Mouse (Mus musculus) Patski (cell line): ENCODE measurements around the gene Tmem44. TPM values are rescaled to one million over a fixed set of nuclear protein-coding genes. Genes with fewer than 3 reads are reported as not detected.

Source experiments
- ATAC-seq: fragments of 100-300 bp; one replicate; pipeline ENCODE4 v1.8.0; 2021
- CTCF ChIA-PET: fragments of 350-600 bp; sonication (Branson Sonifier 250); formaldehyde crosslinking; loops from one replicate; lab custom pipeline; 2022; ENCODE audit warnings: inconsistent platforms; lab: Charles Lee
- POLR2A ChIA-PET: fragments of 350-600 bp; sonication (Branson Sonifier 250); formaldehyde crosslinking; loops from one replicate; lab custom pipeline; 2022; ENCODE audit warnings: antibody characterized with exemption, inconsistent platforms; lab: Charles Lee
- DNase-seq: peaks from one replicate; pipeline ENCODE4 v3.0.0-alpha.2; 2011; ENCODE audit warnings: low read depth, low spot score
- H3K27me3 ChIP-seq: fragments of 371-371 bp; one replicate; pipeline ENCODE4 v1.5.1; 2021
- CTCF ChIP-seq: fragments of 100-300 bp; IDR thresholded peaks from one replicate; pipeline ENCODE4 v1.5.1; 2021
- in situ Hi-C: fragments of 300-500 bp; cut with MboI; formaldehyde crosslinking; loops from 3 replicates; pipeline ENCODE4 v1.11.1; 2018; ENCODE audit warnings: low pct_unique_long_range_greater_than_20kb, mixed read lengths
- polyA plus RNA-seq: library from polyadenylated mRNA; unstranded; gene quantifications from one replicate; pipeline ENCODE4 v1.2.3, GENCODE M21; 2021

Tmem44 gene
- polyA plus RNA-seq, 1 experiment from 2014 or later, result 8.0 TPM

GRCm38 (mm10) chr16:30501621-30502020 is 49.0 kb downstream of the Tmem44 start:
- ATAC-seq (no peak), DNase-seq (no peak)
- ChIA-PET CTCF (no interaction called here), POLR2A (no interaction called here)
- in situ Hi-C loops, result no loop called here
- no peak for TF ChIP-seq CTCF
- H3K27me3 ChIP-seq, result no peaks in the 10 kb centered on the region

GRCm38 (mm10) chr16:30500223-30500622 is 50.4 kb downstream of the Tmem44 start:
- TF ChIP-seq CTCF, result no peak
- in situ Hi-C loops, result no loop called here
- ChIA-PET POLR2A (no interaction called here), CTCF (interaction anchor here (0.6 kb wide), 1 partner anchor 21 kb away, joined by 3 read pairs; no protein-coding TSS in a partner anchor)
- H3K27me3 ChIP-seq, result no peaks in the 10 kb centered on the region
- ATAC-seq (no peak), DNase-seq (no peak)

GRCm38 (mm10) chr16:30499126-30499857 is 51.4 kb downstream of the Tmem44 start:
- CTCF ChIA-PET, result no interaction called here
- in situ Hi-C loops, result no loop called here
- no peak for DNase-seq
- no peak for TF ChIP-seq CTCF
- POLR2A ChIA-PET, result no interaction called here
- ATAC-seq, result no peak
- H3K27me3 ChIP-seq, result no peaks in the 10 kb centered on the region

- in situ Hi-C loops, result no loop called here
- DNase-seq (no peak), ATAC-seq (no peak)
- ChIA-PET CTCF (no interaction called here), POLR2A (no interaction called here)
- no peaks in the 10 kb centered on the region for H3K27me3 ChIP-seq
- no peak for TF ChIP-seq CTCF
Measured at GRCm38 (mm10) chr16:30497307-30497706, 53.3 kb downstream of the Tmem44 start.

- ATAC-seq, result no peak
- ChIA-PET CTCF (no interaction called here), POLR2A (no interaction called here)
- in situ Hi-C loops, result no loop called here
- H3K27me3 ChIP-seq, result no peaks in the 10 kb centered on the region
- DNase-seq, result no peak
- no peak for TF ChIP-seq CTCF
Measured at GRCm38 (mm10) chr16:30494883-30495282, 55.8 kb downstream of the Tmem44 start.

GRCm38 (mm10) chr16:30491742-30492141 is 58.9 kb downstream of the Tmem44 start:
- POLR2A ChIA-PET, result no interaction called here
- DNase-seq (no peak), ATAC-seq (no peak)
- no peak for TF ChIP-seq CTCF
- in situ Hi-C loops, result no loop called here
- CTCF ChIA-PET, result interaction anchor here (1.7 kb wide), 1 partner anchor 24 kb away, joined by 5 read pairs; no protein-coding TSS in a partner anchor
- H3K27me3 ChIP-seq, result no peaks in the 10 kb centered on the region

GRCm38 (mm10) chr16:30490791-30491190 is 59.9 kb downstream of the Tmem44 start:
- in situ Hi-C loops, result no loop called here
- no peaks in the 10 kb centered on the region for H3K27me3 ChIP-seq
- ATAC-seq (no peak), DNase-seq (no peak)
- TF ChIP-seq CTCF, result no peak
- ChIA-PET POLR2A (interaction anchor here (0.6 to 1.1 kb wide), 2 partner anchors 72 to 103 kb away, joined by 3 to 4 read pairs; no protein-coding TSS in a partner anchor), CTCF (interaction anchor here (1.1 kb wide), 1 partner anchor 23 kb away, joined by 3 read pairs; no protein-coding TSS in a partner anchor)

- no peak for TF ChIP-seq CTCF
- ChIA-PET POLR2A (interaction anchor here (0.7 to 1.1 kb wide), 2 partner anchors 71 to 82 kb away, joined by 3 to 6 read pairs; no protein-coding TSS in a partner anchor), CTCF (interaction anchor here (0.9 to 1.3 kb wide), 3 partner anchors 14 to 93 kb away, joined by 3 read pairs; no protein-coding TSS in a partner anchor)
- DNase-seq (no peak), ATAC-seq (no peak)
- in situ Hi-C loops, result no loop called here
- no peaks in the 10 kb centered on the region for H3K27me3 ChIP-seq
Measured at GRCm38 (mm10) chr16:30490316-30490715, 60.3 kb downstream of the Tmem44 start.

GRCm38 (mm10) chr16:30489662-30490061 is 61.0 kb downstream of the Tmem44 start:
- H3K27me3 ChIP-seq, result no peaks in the 10 kb centered on the region
- ATAC-seq (no peak), DNase-seq (no peak)
- in situ Hi-C loops, result no loop called here
- TF ChIP-seq CTCF, result no peak
- ChIA-PET POLR2A (interaction anchor here (0.7 kb wide), 1 partner anchor 81 kb away, joined by 6 read pairs; no protein-coding TSS in a partner anchor), CTCF (interaction anchor here (0.9 to 1.3 kb wide), 3 partner anchors 15 to 92 kb away, joined by 3 read pairs; no protein-coding TSS in a partner anchor)

- ChIA-PET POLR2A (no interaction called here), CTCF (no interaction called here)
- no peaks in the 10 kb centered on the region for H3K27me3 ChIP-seq
- in situ Hi-C loops, result no loop called here
- no peak for DNase-seq
- ATAC-seq, result no peak
- TF ChIP-seq CTCF, result no peak
Measured at GRCm38 (mm10) chr16:30486498-30486897, 64.1 kb downstream of the Tmem44 start.

GRCm38 (mm10) chr16:30477791-30478190 is 72.9 kb downstream of the Tmem44 start:
- H3K27me3 ChIP-seq, result no peaks in the 10 kb centered on the region
- no peak for TF ChIP-seq CTCF
- ChIA-PET POLR2A (no interaction called here), CTCF (no interaction called here)
- ATAC-seq, result no peak
- in situ Hi-C loops, result no loop called here
- no peak for DNase-seq
